Mouse (Mus musculus) embryonic facial prominence, embryonic 15.5 days (tissue): ENCODE data around the gene Phf6. TPM values are rescaled to one million over a fixed set of nuclear protein-coding genes. Genes with fewer than 3 reads are reported as not detected.

Source experiments
- ATAC-seq: fragments of 200-750 bp; cut with Nextera tagmentation; 2 replicates; pipeline ENCODE4 v1.8.0; 2017; ENCODE audit warnings: low read depth, moderate TSS enrichment; ENCODE audit not compliant: insufficient number of reproducible peaks, low FRiP score, low TSS enrichment
- H3K27ac ChIP-seq: fragments of 300-500 bp; sonication (generic); replicated peaks from 2 replicates; pipeline ENCODE4 v1.5.1; 2015; ENCODE audit warnings: mild to moderate bottlenecking, inconsistent platforms
- H3K27me3 ChIP-seq: fragments of 300-500 bp; sonication (generic); 2 replicates; pipeline ENCODE4 v1.6.1; 2015; ENCODE audit warnings: inconsistent platforms
- H3K36me3 ChIP-seq: fragments of 300-500 bp; sonication (generic); 2 replicates; pipeline ENCODE4 v1.6.1; 2015; ENCODE audit warnings: mild to moderate bottlenecking, inconsistent platforms
- H3K4me1 ChIP-seq: fragments of 300-500 bp; sonication (generic); 2 replicates; pipeline ENCODE4 v1.6.1; 2015; ENCODE audit warnings: inconsistent platforms
- H3K4me2 ChIP-seq: fragments of 300-500 bp; sonication (generic); replicated peaks from 2 replicates; pipeline ENCODE4 v1.6.1; 2015; ENCODE audit warnings: mild to moderate bottlenecking, inconsistent platforms
- H3K4me3 ChIP-seq: fragments of 300-500 bp; sonication (generic); replicated peaks from 2 replicates; pipeline ENCODE4 v1.5.1; 2015; ENCODE audit warnings: mild to moderate bottlenecking, inconsistent platforms
- H3K9ac ChIP-seq: fragments of 300-500 bp; sonication (generic); 2 replicates; pipeline ENCODE4 v1.6.1; 2015; ENCODE audit warnings: inconsistent platforms
- H3K9me3 ChIP-seq: fragments of 300-500 bp; sonication (generic); replicated peaks from 2 replicates; pipeline ENCODE4 v1.6.1; 2016; ENCODE audit warnings: inconsistent platforms
- WGBS: fragments of 180-500 bp; shearing (Covaris S2); methylation state at CpG from one replicate; pipeline ENCODE4 v1.1.7; 2015; 5-methylcytosine and 5-hydroxymethylcytosine counted together
- polyA plus RNA-seq: library from polyadenylated mRNA; unstranded; fragments of >200 nt; fragmentation: Nextera tagmentation; extraction: Ambion mirVana; gene quantifications from 2 replicates; pipeline ENCODE4 v1.2.1, GENCODE M21; 2015

Gene Phf6
- polyA plus RNA-seq, 1 experiment from 2014 or later = 37.0 TPM

GRCm38 (mm10) chrX:52930191-52930590, 18.1 kb downstream of the Phf6 start:
- no peak overlapping the region for H3K4me3 ChIP-seq
- H3K4me2 ChIP-seq = no peak overlapping the region
- no peak overlapping the region for H3K9ac ChIP-seq
- no peaks in the 10 kb centered on the region for H3K27me3 ChIP-seq
- H3K4me1 ChIP-seq = no peaks in the 10 kb centered on the region
- H3K36me3 ChIP-seq = no peaks in the 10 kb centered on the region
- H3K27ac ChIP-seq = no peak overlapping the region
- 76% methylated on average over 5 of the region's 5 CpGs for WGBS
- no peaks in the 10 kb centered on the region for H3K9me3 ChIP-seq
- no peak for ATAC-seq

GRCm38 (mm10) chrX:52932161-52932560, 20.1 kb downstream of the Phf6 start:
- H3K27me3 ChIP-seq = no peaks in the 10 kb centered on the region
- no peaks in the 10 kb centered on the region for H3K4me1 ChIP-seq

GRCm38 (mm10) chrX:52934496-52934895, 22.4 kb downstream of the Phf6 start:
- no peaks in the 10 kb centered on the region for H3K9me3 ChIP-seq
- ATAC-seq = no peak

More at GRCm38 (mm10) chrX:52932161-52932560, 20.1 kb downstream of the Phf6 start:
- no peaks in the 10 kb centered on the region for H3K9me3 ChIP-seq
- H3K27ac ChIP-seq = no peak overlapping the region
- no peak overlapping the region for H3K4me3 ChIP-seq
- no peak overlapping the region for H3K9ac ChIP-seq
- H3K4me2 ChIP-seq = no peak overlapping the region
- no peak for ATAC-seq
- 71% methylated on average over 1 of the region's 1 CpGs for WGBS
- H3K36me3 ChIP-seq = no peaks in the 10 kb centered on the region

GRCm38 (mm10) chrX:52945509-52945908, 33.4 kb downstream of the Phf6 start:
- H3K36me3 ChIP-seq = peaks cover 10% of the 10 kb centered on the region
- H3K4me3 ChIP-seq = no peak overlapping the region
- no peaks in the 10 kb centered on the region for H3K9me3 ChIP-seq
- no peak overlapping the region for H3K27ac ChIP-seq
- H3K4me2 ChIP-seq = no peak overlapping the region
- no peak for ATAC-seq
- 88% methylated on average over 5 of the region's 5 CpGs for WGBS
- no peaks in the 10 kb centered on the region for H3K4me1 ChIP-seq
- no peak overlapping the region for H3K9ac ChIP-seq
- no peaks in the 10 kb centered on the region for H3K27me3 ChIP-seq

More at GRCm38 (mm10) chrX:52934496-52934895, 22.4 kb downstream of the Phf6 start:
- Histone ChIP-seq H3K9ac (no peak overlapping the region), H3K4me2 (no peak overlapping the region), H3K27ac (no peak overlapping the region), H3K36me3 (no peaks in the 10 kb centered on the region), H3K4me3 (no peak overlapping the region), H3K4me1 (no peaks in the 10 kb centered on the region), H3K27me3 (no peaks in the 10 kb centered on the region)
- WGBS = 49% methylated on average over 2 of the region's 2 CpGs

GRCm38 (mm10) chrX:52949713-52950112, 37.6 kb downstream of the Phf6 start:
- WGBS = 63% methylated on average over 2 of the region's 2 CpGs
- H3K36me3 ChIP-seq = peaks cover 4% of the 10 kb centered on the region; the same call in 1 of the 2 replicates
- no peak overlapping the region for H3K27ac ChIP-seq
- no peaks in the 10 kb centered on the region for H3K27me3 ChIP-seq
- no peaks in the 10 kb centered on the region for H3K9me3 ChIP-seq
- ATAC-seq = no peak
- no peak overlapping the region for H3K4me2 ChIP-seq
- no peak overlapping the region for H3K9ac ChIP-seq
- H3K4me3 ChIP-seq = no peak overlapping the region
- no peaks in the 10 kb centered on the region for H3K4me1 ChIP-seq

- no peak for ATAC-seq
- Histone ChIP-seq H3K27ac (no peak overlapping the region), H3K9ac (no peak overlapping the region), H3K4me3 (no peak overlapping the region), H3K4me2 (no peak overlapping the region), H3K9me3 (no peaks in the 10 kb centered on the region), H3K4me1 (no peaks in the 10 kb centered on the region), H3K36me3 (no peaks in the 10 kb centered on the region), H3K27me3 (no peaks in the 10 kb centered on the region)
- 86% methylated on average over 4 of the region's 4 CpGs for WGBS
These were observed 44.9 kb downstream of the Phf6 start for GRCm38 (mm10) chrX:52956942-52957341.

GRCm38 (mm10) chrX:52961559-52962110, 49.6 kb downstream of the Phf6 start:
- no peaks in the 10 kb centered on the region for H3K4me1 ChIP-seq
- no peak overlapping the region for H3K9ac ChIP-seq
- no peak for ATAC-seq
- H3K27ac ChIP-seq = no peak overlapping the region
- no peaks in the 10 kb centered on the region for H3K9me3 ChIP-seq
- 69% methylated on average over 5 of the region's 5 CpGs for WGBS
- H3K4me3 ChIP-seq = no peak overlapping the region
- no peaks in the 10 kb centered on the region for H3K36me3 ChIP-seq
- no peak overlapping the region for H3K4me2 ChIP-seq
- H3K27me3 ChIP-seq = no peaks in the 10 kb centered on the region

- ATAC-seq = no peak
- no peaks in the 10 kb centered on the region for H3K27me3 ChIP-seq
- no peak overlapping the region for H3K27ac ChIP-seq
- H3K4me2 ChIP-seq = no peak overlapping the region
- H3K4me3 ChIP-seq = no peak overlapping the region
- no peaks in the 10 kb centered on the region for H3K9me3 ChIP-seq
- no peaks in the 10 kb centered on the region for H3K4me1 ChIP-seq
- H3K9ac ChIP-seq = no peak overlapping the region
- H3K36me3 ChIP-seq = no peaks in the 10 kb centered on the region
- WGBS = 85% methylated on average over 2 of the region's 2 CpGs
These were observed 53.1 kb downstream of the Phf6 start for GRCm38 (mm10) chrX:52965149-52965548.

- ATAC-seq = no peak
- WGBS = 44% methylated on average over 3 of the region's 3 CpGs
- Histone ChIP-seq H3K4me2 (no peak overlapping the region), H3K27ac (no peak overlapping the region), H3K36me3 (no peaks in the 10 kb centered on the region), H3K9me3 (no peaks in the 10 kb centered on the region), H3K9ac (no peak overlapping the region), H3K4me1 (no peaks in the 10 kb centered on the region), H3K4me3 (no peak overlapping the region), H3K27me3 (no peaks in the 10 kb centered on the region)
These were observed 59.3 kb downstream of the Phf6 start for GRCm38 (mm10) chrX:52971211-52972006.

GRCm38 (mm10) chrX:52972129-52972528, 60.1 kb downstream of the Phf6 start:
- H3K9ac ChIP-seq = no peak overlapping the region
- H3K27ac ChIP-seq = no peak overlapping the region
- no peak overlapping the region for H3K4me3 ChIP-seq
- no peaks in the 10 kb centered on the region for H3K9me3 ChIP-seq
- no peaks in the 10 kb centered on the region for H3K4me1 ChIP-seq
- no peak for ATAC-seq
- WGBS = 47% methylated on average over 1 of the region's 1 CpGs
- no peaks in the 10 kb centered on the region for H3K36me3 ChIP-seq
- H3K27me3 ChIP-seq = no peaks in the 10 kb centered on the region
- H3K4me2 ChIP-seq = no peak overlapping the region

GRCm38 (mm10) chrX:52972680-52973079, 60.6 kb downstream of the Phf6 start:
- H3K4me1 ChIP-seq = no peaks in the 10 kb centered on the region
- no peak for ATAC-seq
- no peaks in the 10 kb centered on the region for H3K36me3 ChIP-seq
- WGBS = 92% methylated on average over 1 of the region's 1 CpGs
- H3K27me3 ChIP-seq = no peaks in the 10 kb centered on the region
- no peak overlapping the region for H3K4me3 ChIP-seq
- no peaks in the 10 kb centered on the region for H3K9me3 ChIP-seq
- H3K4me2 ChIP-seq = no peak overlapping the region
- H3K9ac ChIP-seq = no peak overlapping the region
- H3K27ac ChIP-seq = no peak overlapping the region

- WGBS = 53% methylated on average over 1 of the region's 1 CpGs
- ATAC-seq = no peak
- H3K4me1 ChIP-seq = no peaks in the 10 kb centered on the region
- no peaks in the 10 kb centered on the region for H3K27me3 ChIP-seq
- no peak overlapping the region for H3K4me3 ChIP-seq
- H3K27ac ChIP-seq = no peak overlapping the region
- no peaks in the 10 kb centered on the region for H3K36me3 ChIP-seq
- no peak overlapping the region for H3K9ac ChIP-seq
- no peaks in the 10 kb centered on the region for H3K9me3 ChIP-seq
- no peak overlapping the region for H3K4me2 ChIP-seq
These were observed 66.5 kb downstream of the Phf6 start for GRCm38 (mm10) chrX:52978576-52978975.
